Mouse (Mus musculus): ENCODE results near the gene Gm49342. TPM values are rescaled to one million over a fixed set of nuclear protein-coding genes. Genes with fewer than 3 reads are reported as not detected.
"Not testable (repeated sequence)": the region's sequence is repeated elsewhere in the genome, so short reads cannot be mapped to it uniquely, and the experiment has no call there.

Gm49342 gene
- polyA plus RNA-seq (2015; fragmentation: Nextera tagmentation; extraction: Ambion mirVana): not detected in 2 replicates

GRCm38 (mm10) chr14:50943932-50944667 lies at the start of gene Gm49342:
TSS of gene Gm49342 (plus strand) at chr14:50944517.
- Histone ChIP-seq H3K27me3 (no peaks in the 10 kb centered on the region), H3K36me3 (no peaks in the 10 kb centered on the region), H3K9ac (peak within 1 kb of the TSS; percentile 46), H3K4me3 (peak within 1 kb of the TSS; percentile 52), H3K4me1 (replicated peaks) (peaks cover 9% of the 10 kb centered on the region), H3K9me3 (no peaks in the 10 kb centered on the region), H3K27ac (replicated peaks) (peak within 1 kb of the TSS; percentile 90), H3K4me2 (peak within 1 kb of the TSS; percentile 61)
- 18% methylated on average over 31 of the region's 31 CpGs for WGBS
- peak; percentile 98 for ATAC-seq (ENCODE audit: low FRiP score, low read depth)

DNA sequence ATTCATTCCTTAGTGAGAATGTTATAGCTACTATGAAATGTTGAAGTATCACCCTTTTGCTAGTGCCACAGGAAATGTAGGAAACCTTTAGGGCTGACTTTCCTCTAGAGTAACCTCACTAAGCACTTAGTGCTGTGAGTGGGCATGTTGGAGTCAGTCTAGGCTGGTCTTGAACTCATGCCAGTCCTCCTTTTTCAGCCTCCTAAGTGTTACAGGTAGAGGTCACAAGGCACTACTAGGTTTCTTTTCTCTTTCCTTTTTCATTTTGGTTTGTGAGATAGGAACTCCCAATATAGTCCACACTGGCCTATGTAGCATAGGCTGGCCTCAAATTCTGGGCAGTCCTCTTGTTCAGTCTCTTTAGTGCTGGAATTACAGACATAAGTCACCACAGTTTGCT lies 48.9 kb upstream of the Gm49342 start:
- H3K27ac ChIP-seq (replicated peaks): no peak overlapping the region
- ATAC-seq (ENCODE audit: low FRiP score, low read depth): no peak
- H3K4me1 ChIP-seq (replicated peaks): peaks cover 18% of the 10 kb centered on the region
- H3K4me2 ChIP-seq: peak overlapping the region; percentile 96; the same call in 1 of the 2 replicates
- no peak overlapping the region for H3K9ac ChIP-seq
- H3K4me3 ChIP-seq: 0 out of 2 replicates have a peak overlapping the region, but pooled peaks have one; percentile 56
- no peaks in the 10 kb centered on the region for H3K36me3 ChIP-seq
- H3K9me3 ChIP-seq: no peaks in the 10 kb centered on the region
- H3K27me3 ChIP-seq: no peaks in the 10 kb centered on the region

DNA sequence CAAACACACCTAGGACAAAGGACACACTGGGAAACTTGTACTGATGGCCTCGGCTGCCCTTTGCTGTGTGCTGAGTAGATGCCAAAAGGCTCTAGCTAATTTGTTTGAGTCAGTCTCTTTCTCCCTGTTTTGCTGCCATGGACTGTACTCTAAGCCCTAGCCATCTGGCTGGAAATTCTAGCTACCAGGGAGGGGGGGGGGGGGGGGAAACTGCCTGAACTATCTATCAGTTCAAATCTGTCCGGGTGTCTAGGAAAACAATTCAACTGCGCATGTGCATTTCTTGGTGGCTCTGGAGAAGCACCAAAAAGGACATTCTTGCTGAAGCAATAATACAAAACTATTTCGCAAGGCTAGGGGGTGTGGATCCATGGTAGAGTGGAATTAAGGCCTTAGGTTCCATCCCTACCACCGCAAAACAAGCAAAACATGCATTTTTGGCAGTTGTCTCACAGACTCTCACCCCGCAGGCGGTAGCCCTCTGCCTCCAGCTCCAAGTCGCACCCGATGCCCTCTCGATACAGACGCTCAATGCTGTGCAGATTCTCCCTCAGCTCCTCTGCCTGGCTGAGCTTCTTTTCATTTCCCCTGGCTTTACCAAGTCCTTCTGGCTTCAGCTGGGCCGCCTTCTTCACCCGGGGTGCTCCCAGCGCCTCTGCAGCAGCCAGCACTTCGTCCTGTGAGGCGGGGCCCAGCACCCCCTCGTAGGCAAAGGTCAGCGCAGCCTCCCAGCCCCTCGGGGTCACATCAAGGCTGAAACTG lies 48.2 kb upstream of the Gm49342 start:
- 15% methylated on average over 19 of the region's 19 CpGs for WGBS

DNA sequence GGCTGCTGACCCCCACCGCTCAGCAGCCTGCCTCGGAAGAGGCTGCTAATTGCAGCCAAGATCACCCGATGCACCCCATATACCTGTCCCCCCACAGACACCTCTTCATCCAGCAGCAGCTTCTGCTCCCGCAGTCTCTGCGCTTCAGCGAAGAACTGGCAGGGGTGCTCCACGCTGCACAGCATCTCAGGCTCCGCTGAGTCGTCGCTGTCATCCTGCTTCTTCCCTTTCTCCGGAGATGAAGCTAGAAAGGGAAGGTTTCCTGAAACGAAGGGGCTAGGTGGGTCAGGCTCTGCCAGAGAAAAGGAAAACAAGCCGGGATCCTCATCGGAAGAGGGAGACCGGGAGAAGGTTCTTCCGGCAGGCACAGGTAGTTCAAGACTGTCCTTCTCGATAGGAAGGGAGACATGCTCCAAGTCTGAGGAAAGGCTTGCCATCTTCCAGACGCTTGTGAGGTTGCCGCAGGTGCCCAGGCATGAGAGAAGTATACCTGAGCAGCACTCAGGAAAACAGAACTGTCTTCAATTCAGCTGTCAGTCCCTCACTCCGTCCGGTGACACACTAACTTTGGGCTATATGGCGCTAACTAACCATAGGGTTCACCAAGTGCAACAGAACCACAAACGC lies 47.5 kb upstream of the Gm49342 start:
- peak overlapping the region; percentile 78 for H3K9ac ChIP-seq
- H3K9me3 ChIP-seq: no peaks in the 10 kb centered on the region
- 20% methylated on average over 23 of the region's 23 CpGs for WGBS
- no peaks in the 10 kb centered on the region for H3K36me3 ChIP-seq
- H3K4me3 ChIP-seq: peak overlapping the region; percentile 56
- H3K27me3 ChIP-seq: no peaks in the 10 kb centered on the region
- peak overlapping the region; percentile 69 for H3K27ac ChIP-seq (replicated peaks)
- H3K4me1 ChIP-seq (replicated peaks): peaks cover 18% of the 10 kb centered on the region
- peak overlapping the region; percentile 96 for H3K4me2 ChIP-seq
- peak; percentile 85 for ATAC-seq (ENCODE audit: low FRiP score, low read depth)

More for the DNA sequence above, 48.2 kb upstream of the Gm49342 start:
- peak overlapping the region; percentile 69 for H3K27ac ChIP-seq (replicated peaks)
- peak; percentile 62 for ATAC-seq (ENCODE audit: low FRiP score, low read depth)
- H3K4me1 ChIP-seq (replicated peaks): peaks cover 18% of the 10 kb centered on the region
- H3K4me3 ChIP-seq: peak overlapping the region; percentile 56
- H3K27me3 ChIP-seq: no peaks in the 10 kb centered on the region
- H3K9me3 ChIP-seq: no peaks in the 10 kb centered on the region
- peak overlapping the region; percentile 96 for H3K4me2 ChIP-seq
- no peaks in the 10 kb centered on the region for H3K36me3 ChIP-seq
- peak overlapping the region; percentile 78 for H3K9ac ChIP-seq

DNA sequence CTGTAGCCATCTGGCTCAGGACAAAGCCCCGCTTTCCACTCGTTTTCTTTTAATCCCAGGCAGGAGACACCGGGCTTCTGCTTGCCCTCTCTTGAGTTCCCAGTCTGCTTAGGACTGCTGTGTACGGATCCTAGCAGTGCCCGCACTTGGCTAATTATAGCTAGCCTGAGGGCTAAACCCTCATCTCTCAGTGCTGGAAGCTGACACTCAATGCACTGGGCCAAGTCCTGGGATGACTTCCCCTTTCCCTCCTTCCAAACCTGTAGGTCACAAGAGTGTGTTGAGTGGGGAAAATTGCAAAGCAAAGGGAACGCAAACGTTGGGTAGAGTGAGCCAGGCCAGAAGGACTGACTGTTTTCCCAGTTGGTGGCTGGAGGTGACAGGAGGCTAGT lies 46.9 kb upstream of the Gm49342 start, which contains the start of gene Klhl33:
Klhl33 (minus strand) TSS at position 134 of the 392 bp plus-strand sequence.
- WGBS: 46% methylated on average over 7 of the region's 7 CpGs
- no peak for ATAC-seq (ENCODE audit: low FRiP score, low read depth)

DNA sequence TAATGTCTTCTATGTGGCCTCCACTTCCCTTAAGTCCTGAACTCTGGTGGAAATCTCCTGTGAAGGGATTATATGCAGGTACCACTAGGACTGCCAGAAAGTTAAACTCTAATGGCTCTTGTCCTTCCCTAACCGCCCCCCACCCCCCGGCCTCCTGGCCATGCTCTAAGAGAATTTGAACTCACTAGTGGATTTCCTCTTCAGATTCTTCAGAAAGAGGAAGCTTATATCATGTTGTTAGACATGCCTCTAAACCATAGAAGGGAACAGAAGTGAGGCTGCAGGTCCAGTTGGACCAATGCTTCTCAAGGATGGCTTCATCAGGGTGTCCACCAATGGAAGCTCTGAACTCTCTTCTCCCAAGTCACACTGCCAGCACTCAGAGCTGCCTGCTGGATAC lies 46.3 kb upstream of the Gm49342 start:
- H3K27ac ChIP-seq (replicated peaks); H3K9me3 ChIP-seq; ATAC-seq (ENCODE audit: low FRiP score, low read depth); H3K4me2 ChIP-seq; H3K36me3 ChIP-seq; H3K4me3 ChIP-seq; H3K27me3 ChIP-seq; H3K9ac ChIP-seq: not testable (repeated sequence)
- peaks cover 18% of the 10 kb centered on the region for H3K4me1 ChIP-seq (replicated peaks)
- 97% methylated on average over 2 of the region's 2 CpGs for WGBS

More for the DNA sequence above, 46.9 kb upstream of the Gm49342 start, which contains the start of gene Klhl33:
- Histone ChIP-seq H3K4me1 (replicated peaks) (peaks cover 18% of the 10 kb centered on the region), H3K4me3 (peak within 1 kb of the TSS; percentile 56), H3K36me3 (no peaks in the 10 kb centered on the region), H3K9me3 (no peaks in the 10 kb centered on the region), H3K27ac (replicated peaks) (peak within 1 kb of the TSS; percentile 69), H3K9ac (peak within 1 kb of the TSS; percentile 78), H3K4me2 (peak within 1 kb of the TSS; percentile 96), H3K27me3 (no peaks in the 10 kb centered on the region)

GRCm38 (mm10) chr14:50903973-50904827 lies 40.1 kb upstream of the Gm49342 start:
- ATAC-seq (ENCODE audit: low FRiP score, low read depth): peak; percentile 91
- Histone ChIP-seq H3K36me3 (no peaks in the 10 kb centered on the region), H3K4me3 (peak overlapping the region; percentile 42), H3K9ac (peak overlapping the region; percentile 57), H3K9me3 (no peaks in the 10 kb centered on the region), H3K27ac (replicated peaks) (peak overlapping the region; percentile 65), H3K4me2 (peak overlapping the region; percentile 75), H3K4me1 (replicated peaks) (peaks cover 8% of the 10 kb centered on the region), H3K27me3 (no peaks in the 10 kb centered on the region)
- WGBS: 4% methylated on average over 26 of the region's 26 CpGs

DNA sequence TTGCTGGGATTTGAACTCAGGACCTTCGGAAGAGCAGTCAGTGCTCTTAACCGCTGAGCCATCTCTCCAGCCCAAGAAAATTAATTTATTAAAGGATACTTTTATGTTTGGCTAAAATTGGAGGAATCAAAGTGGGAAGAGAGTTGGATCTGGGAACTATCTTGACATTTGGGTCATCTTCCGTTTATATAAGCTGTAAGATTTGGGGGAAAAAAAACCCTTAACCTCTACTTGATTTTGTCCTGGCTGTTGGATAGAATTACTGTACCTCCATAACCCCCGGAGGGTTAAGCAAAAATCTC lies 39.5 kb upstream of the Gm49342 start:
- ATAC-seq (ENCODE audit: low FRiP score, low read depth): no peak
- H3K27ac ChIP-seq (replicated peaks): no peak overlapping the region
- no peaks in the 10 kb centered on the region for H3K9me3 ChIP-seq
- H3K27me3 ChIP-seq: no peaks in the 10 kb centered on the region
- H3K4me2 ChIP-seq: no peak overlapping the region
- H3K9ac ChIP-seq: no peak overlapping the region
- 90% methylated on average over 4 of the region's 4 CpGs for WGBS
- no peak overlapping the region for H3K4me3 ChIP-seq
- no peaks in the 10 kb centered on the region for H3K36me3 ChIP-seq
- peaks cover 8% of the 10 kb centered on the region for H3K4me1 ChIP-seq (replicated peaks)

GRCm38 (mm10) chr14:50905327-50905726 lies 39.0 kb upstream of the Gm49342 start:
- not testable (repeated sequence) for H3K9ac ChIP-seq; H3K4me3 ChIP-seq; ATAC-seq (ENCODE audit: low FRiP score, low read depth); H3K27ac ChIP-seq (replicated peaks); H3K36me3 ChIP-seq; H3K9me3 ChIP-seq; H3K27me3 ChIP-seq; H3K4me1 ChIP-seq (replicated peaks); H3K4me2 ChIP-seq

- Histone ChIP-seq H3K27me3 (no peaks in the 10 kb centered on the region), H3K36me3 (peaks cover 15% of the 10 kb centered on the region), H3K27ac (replicated peaks) (no peak overlapping the region), H3K9me3 (no peaks in the 10 kb centered on the region), H3K4me1 (replicated peaks) (peaks cover 8% of the 10 kb centered on the region), H3K4me3 (no peak overlapping the region), H3K4me2 (no peak overlapping the region), H3K9ac (no peak overlapping the region)
- ATAC-seq (ENCODE audit: low FRiP score, low read depth): no peak
- 82% methylated on average over 4 of the region's 4 CpGs for WGBS
Observed at GRCm38 (mm10) chr14:50908126-50908525, 36.2 kb upstream of the Gm49342 start.

DNA sequence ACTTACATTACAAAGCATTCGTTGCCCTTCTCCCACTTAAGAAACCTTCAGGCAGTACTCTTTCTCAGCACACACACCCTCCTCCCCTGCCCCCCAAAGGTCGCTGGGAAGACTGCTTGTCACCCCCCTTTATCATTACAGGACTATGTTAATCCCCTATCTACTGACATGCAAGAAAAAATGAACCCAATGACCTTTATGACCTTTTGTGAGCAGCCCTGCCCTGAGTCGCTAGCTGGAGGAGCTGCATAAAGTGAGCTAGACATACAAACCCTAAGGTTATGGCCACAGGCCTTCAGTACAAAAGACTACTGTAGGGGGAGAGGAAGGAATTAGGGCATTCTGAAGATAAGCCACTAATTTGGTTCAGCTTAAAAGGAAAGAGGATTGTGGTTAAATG lies 33.0 kb upstream of the Gm49342 start:
- Histone ChIP-seq H3K27me3 (no peaks in the 10 kb centered on the region), H3K27ac (replicated peaks) (no peak overlapping the region), H3K36me3 (peaks cover 38% of the 10 kb centered on the region), H3K9ac (no peak overlapping the region), H3K4me2 (no peak overlapping the region), H3K4me1 (replicated peaks) (no peaks in the 10 kb centered on the region), H3K9me3 (no peaks in the 10 kb centered on the region), H3K4me3 (no peak overlapping the region)
- no peak for ATAC-seq (ENCODE audit: low FRiP score, low read depth)
- 66% methylated on average over 3 of the region's 3 CpGs for whole genome bisulfite sequencing

All from hindbrain, embryonic 15.5 days (tissue).